Mouse (Mus musculus) adrenal gland, postnatal 4 days (tissue): ENCODE measurements around the gene Keap1. TPM values are rescaled to one million over a fixed set of nuclear protein-coding genes. Genes with fewer than 3 reads are reported as not detected.
"Not testable (repeated sequence)": the region's sequence is repeated elsewhere in the genome, so short reads cannot be mapped to it uniquely, and the experiment has no call there.

Source experiments
- DNase-seq, 2 experiments: peaks; one replicate each; pipeline ENCODE4 v3.0.0; 2021 to 2022; ENCODE audit warnings: low spot score in 2 of 2, mixed read lengths in 2 of 2
- total RNA-seq, 2 experiments: library from RNA; stranded (reverse); gene quantifications; 2 replicates each; pipeline ENCODE4 v1.2.3; 2021

The Keap1 gene
- total RNA-seq, 2 experiments from 2014 or later = 46.6 to 50.8 TPM

GRCm38 (mm10) chr9:21264272-21264999 is 25.3 kb upstream of the Keap1 start:
- DNase-seq = no peak

- DNase-seq = no peak
These were observed 22.7 kb upstream of the Keap1 start for GRCm38 (mm10) chr9:21261831-21262230.

GRCm38 (mm10) chr9:21260491-21261040 is 21.4 kb upstream of the Keap1 start:
- no peak for DNase-seq

GRCm38 (mm10) chr9:21256349-21256748 is 17.2 kb upstream of the Keap1 start:
- DNase-seq = not testable (repeated sequence)

- no peak for DNase-seq
These were observed 15.5 kb upstream of the Keap1 start for GRCm38 (mm10) chr9:21254690-21255089.

- DNase-seq = no peak
These were observed 12.1 kb upstream of the Keap1 start for GRCm38 (mm10) chr9:21251116-21251735.

GRCm38 (mm10) chr9:21250509-21250908 is 11.3 kb upstream of the Keap1 start:
- DNase-seq = no peak

GRCm38 (mm10) chr9:21249629-21250508 is 10.7 kb upstream of the Keap1 start:
- no peak for DNase-seq

GRCm38 (mm10) chr9:21248326-21248725 is 9.2 kb upstream of the Keap1 start, which contains the start of gene S1pr5:
TSS of gene S1pr5 (minus strand) at chr9:21248443.
- DNase-seq = no peak

- DNase-seq = no peak
These were observed 7.2 kb upstream of the Keap1 start for GRCm38 (mm10) chr9:21246342-21246741.

- DNase-seq = no peak
These were observed 5.9 kb upstream of the Keap1 start for GRCm38 (mm10) chr9:21245113-21245487.

- DNase-seq = no peak
These were observed 5.4 kb upstream of the Keap1 start for GRCm38 (mm10) chr9:21244428-21245112.

GRCm38 (mm10) chr9:21243826-21244427 is 4.8 kb upstream of the Keap1 start:
- DNase-seq = no peak

- DNase-seq = peak in 1 of 2 experiments; percentile 56
These were observed 2.2 kb upstream of the Keap1 start for GRCm38 (mm10) chr9:21241343-21241742.

GRCm38 (mm10) chr9:21239465-21239848 is 296 bp upstream of the Keap1 start:
- DNase-seq = no peak

GRCm38 (mm10) chr9:21238004-21238732 is 993 bp downstream of the Keap1 start:
- DNase-seq = no peak

GRCm38 (mm10) chr9:21237368-21238003 is 1.7 kb downstream of the Keap1 start:
- no peak for DNase-seq

- DNase-seq = no peak
These were observed 2.2 kb downstream of the Keap1 start for GRCm38 (mm10) chr9:21236991-21237367.

GRCm38 (mm10) chr9:21235341-21235740 is 3.8 kb downstream of the Keap1 start:
- DNase-seq = no peak
